In the genomic region with DNA sequence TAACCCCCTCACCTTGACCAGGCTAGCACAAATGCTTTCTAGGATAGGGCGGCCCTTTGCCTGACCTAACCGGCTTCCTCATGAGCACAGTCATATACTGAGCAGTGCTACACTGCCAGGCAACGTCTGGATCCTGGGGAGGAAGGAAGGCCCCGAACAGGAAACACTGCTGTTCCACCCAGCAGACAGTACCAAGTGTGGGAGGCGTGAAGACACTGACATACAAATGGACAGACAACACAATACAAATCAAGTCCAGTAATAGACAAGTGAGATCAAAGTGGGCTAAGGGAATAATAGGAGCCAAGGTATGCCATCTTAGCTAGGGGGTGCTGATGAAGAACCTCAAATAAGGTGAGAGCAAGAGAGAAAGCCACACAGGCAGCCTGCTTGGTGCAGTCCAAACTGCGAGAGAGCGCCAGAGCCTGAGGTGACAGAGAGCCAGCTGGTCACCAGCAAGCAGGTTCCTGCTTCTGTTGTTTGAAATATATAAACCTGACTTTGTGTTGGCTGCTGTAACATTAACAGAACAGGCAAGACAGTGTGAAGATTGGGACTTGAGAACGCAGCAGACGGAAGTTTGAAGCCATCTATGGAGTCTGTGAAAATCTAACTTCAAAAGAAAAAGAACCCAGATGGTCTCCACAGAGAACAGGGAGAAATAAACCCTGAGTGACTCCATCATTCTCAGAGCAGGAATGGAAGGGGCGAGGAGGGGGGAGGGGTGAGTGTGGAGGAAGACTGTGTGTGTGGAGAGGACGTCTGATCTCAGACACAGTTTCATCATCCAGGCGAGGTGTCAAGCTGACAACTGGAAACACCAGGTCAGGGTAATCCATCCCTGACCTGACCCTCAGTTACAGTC, we compare ENCODE assay signal across 9 mouse cellular contexts. TPM values are rescaled to one million over a fixed set of nuclear protein-coding genes. Genes with fewer than 3 reads are reported as not detected.
DNase-seq lines count a peak whose midpoint lies in the region; ATAC-seq lines count a peak whose summit lies in the region.
"Had no signal": no experiment of that assay in that cellular context is flagged by ENCODE, and none has a peak within 500 bp of the region (broad histone marks: within the 10 kb centered on the region; RNA-seq: fewer than 3 reads in every experiment).

No protein-coding gene starts in this region.

- H3K4me3 ChIP-seq in heart, embryonic 10.5 days: no peak overlapping the region
- H3K4me3 ChIP-seq in heart, embryonic 16.5 days (ENCODE audit: low read length): no peak overlapping the region
- no peak overlapping the region for H3K4me3 ChIP-seq in liver, embryonic 15.5 days (replicated peaks)

- H3K4me1 ChIP-seq in heart, embryonic 10.5 days: peaks cover 12% of the 10 kb centered on the region; the same call in 1 of the 2 replicates
- H3K4me1 ChIP-seq in heart, embryonic 16.5 days (ENCODE audit: control insufficient read depth, insufficient read depth, low read length): no peaks in the 10 kb centered on the region
- H3K4me1 ChIP-seq in liver, embryonic 15.5 days (replicated peaks): no peaks in the 10 kb centered on the region

- no peaks in the 10 kb centered on the region for H3K27me3 ChIP-seq in heart, embryonic 10.5 days (ENCODE audit: insufficient read depth, poor library complexity, severe bottlenecking)
- H3K27me3 ChIP-seq in heart, embryonic 16.5 days (ENCODE audit: control insufficient read depth, insufficient read depth, low read length): no peaks in the 10 kb centered on the region
- H3K27me3 ChIP-seq in liver, embryonic 15.5 days: no peaks in the 10 kb centered on the region

- WGBS in heart, embryonic 10.5 days: 73% methylated on average over 12 of the region's 12 CpGs
- WGBS in heart, embryonic 16.5 days: 63% methylated on average over 12 of the region's 12 CpGs
- WGBS in liver, embryonic 15.5 days (ENCODE audit: insufficient replicate concordance): 43% methylated on average over 12 of the region's 12 CpGs

- ATAC-seq in heart, embryonic 16.5 days (replicated peaks; ENCODE audit: extremely low read depth, insufficient read depth, low FRiP score): peak; percentile 61
- ATAC-seq in liver, embryonic 15.5 days (ENCODE audit: insufficient read depth): peak; percentile 26; the same call in 1 of the 2 replicates

- no peaks in the 10 kb centered on the region for H3K9me3 ChIP-seq in heart, embryonic 10.5 days
- no peaks in the 10 kb centered on the region for H3K9me3 ChIP-seq in heart, embryonic 16.5 days (replicated peaks; ENCODE audit: control insufficient read depth, low read length)
- H3K9me3 ChIP-seq in liver, embryonic 15.5 days (replicated peaks): no peaks in the 10 kb centered on the region
- H3K9me3 ChIP-seq: G1E had no signal

- H3K36me3 ChIP-seq in heart, embryonic 10.5 days: peaks cover 5% of the 10 kb centered on the region
- no peaks in the 10 kb centered on the region; the same call in 1 of the 2 replicates for H3K36me3 ChIP-seq in heart, embryonic 16.5 days (ENCODE audit: control insufficient read depth, insufficient read depth)
- H3K36me3 ChIP-seq in liver, embryonic 15.5 days (replicated peaks): peaks cover 71% of the 10 kb centered on the region

- DNase-seq in heart, adult 11 months: peak; percentile 96
- DNase-seq in heart, embryonic 10.5 days (ENCODE audit: low spot score): no peak
- DNase-seq in T-cell, adult 2 months (ENCODE audit: low spot score): peak; percentile 69
- peak; percentile 68 for DNase-seq in thymus, postnatal 25 days
- no peak for DNase-seq in testis, postnatal 14 days (ENCODE audit: low spot score)
- DNase-seq in layer of hippocampus, postnatal 25 days (ENCODE audit: extremely low spot score in 1 of 2, low spot score in 1 of 2): no peak

- peak overlapping the region; percentile 8; the same call in 1 of the 2 replicates for H3K4me2 ChIP-seq in heart, embryonic 16.5 days (ENCODE audit: low read depth, low read length)
- H3K4me2 ChIP-seq in liver, embryonic 15.5 days: 0 out of 2 replicates have a peak overlapping the region, but pooled peaks have one; percentile 7

- H3K27ac ChIP-seq in heart, embryonic 10.5 days: no peak overlapping the region
- H3K27ac ChIP-seq in heart, embryonic 16.5 days (ENCODE audit: low read length): peak overlapping the region; percentile 30; the same call in 1 of the 2 replicates
- no peak overlapping the region for H3K27ac ChIP-seq in liver, embryonic 15.5 days (replicated peaks)

- H3K9ac ChIP-seq in heart, embryonic 16.5 days (ENCODE audit: low read length): no peak overlapping the region
- no peak overlapping the region for H3K9ac ChIP-seq in liver, embryonic 15.5 days

RNA-seq across cellular contexts. Expression of a gene that starts 28.6 kb away (rescaled TPM):
- 0.06 and 0.18 TPM in 2 replicates for polyA plus RNA-seq in heart, embryonic 10.5 days (2016; fragmentation: Nextera tagmentation; extraction: Ambion mirVana)
- polyA plus RNA-seq in heart, embryonic 16.5 days (2015; fragmentation: Nextera tagmentation; extraction: Ambion mirVana): 0.01 TPM in 1 of 2 replicates, not detected in the other
- polyA plus RNA-seq in liver, embryonic 15.5 days (2015; fragmentation: Nextera tagmentation; extraction: Ambion mirVana): 0.02 and 0.05 TPM in 2 replicates
- total RNA-seq in layer of hippocampus, postnatal 25 days (2021): under 1 TPM; 0.44 to 0.94 TPM
- polyA plus RNA-seq: G1E had no signal

Comparison
In these comparisons a context has a peak if more than half of its experiments do, and no peak if none do; other contexts are left out.
1. DNase-seq: peak in heart, adult 11 months (single experiment), T-cell, adult 2 months (single experiment) and thymus, postnatal 25 days (single experiment); none in heart, embryonic 10.5 days (single experiment), testis, postnatal 14 days (single experiment) and layer of hippocampus, postnatal 25 days (0 of 2).